Comparison of ENCODE assay signal across 8 mouse cellular contexts in genomic region chr9:40806440-40807288, GRCm38 (mm10). TPM values are rescaled to one million over a fixed set of nuclear protein-coding genes. Genes with fewer than 3 reads are reported as not detected.
DNase-seq lines count a peak whose midpoint lies in the region; ATAC-seq lines count a peak whose summit lies in the region.

No protein-coding gene starts in this region.

- ATAC-seq in forebrain, embryonic 14.5 days, result peak; percentile 21
- peak; percentile 29 for ATAC-seq in megakaryocyte progenitor cell, adult 5-6 weeks (replicated peaks; ENCODE audit: poor library complexity)

- H3K4me2 ChIP-seq in forebrain, embryonic 14.5 days (ENCODE audit: low read length), result no peak overlapping the region

- WGBS in forebrain, embryonic 14.5 days, result 23% methylated on average over 5 of the region's 5 CpGs

- no peaks in the 10 kb centered on the region for H3K27me3 ChIP-seq in forebrain, embryonic 14.5 days (replicated peaks; ENCODE audit: control insufficient read depth, insufficient read depth, low read length)

- no peak overlapping the region for H3K4me3 ChIP-seq in forebrain, embryonic 14.5 days (ENCODE audit: low read depth, low read length)

- peak; percentile 41 for DNase-seq in right cerebral cortex, postnatal 4 days
- no peak for DNase-seq in right cerebral cortex, adult 18-20 months
- peak; percentile 70 for DNase-seq in c-Kit-positive CD71-negative TER-119-negative erythroid progenitor cells, embryonic 14.5 days (ENCODE audit: low read depth)
- DNase-seq in forebrain, embryonic 14.5 days (ENCODE audit: low spot score), result peak; percentile 90
- peak; percentile 67 to 75 for DNase-seq in kidney, adult 8-10 months
- peak; percentile 60 for DNase-seq in yolk sac, embryonic 10.5 days (ENCODE audit: low spot score)
- DNase-seq in urinary bladder, adult 18-20 months (ENCODE audit: low spot score in 2 of 2), result no peak

- H3K9me3 ChIP-seq in forebrain, embryonic 14.5 days (replicated peaks; ENCODE audit: control insufficient read depth, low read length), result no peaks in the 10 kb centered on the region

- peak overlapping the region; percentile 22 for H3K27ac ChIP-seq in forebrain, embryonic 14.5 days (ENCODE audit: low read depth, low read length)

- peaks cover 49% of the 10 kb centered on the region for H3K36me3 ChIP-seq in forebrain, embryonic 14.5 days (ENCODE audit: control insufficient read depth, insufficient read depth, low read length)

- no peak overlapping the region for H3K9ac ChIP-seq in forebrain, embryonic 14.5 days (ENCODE audit: low read length)

- H3K4me1 ChIP-seq in forebrain, embryonic 14.5 days (ENCODE audit: control insufficient read depth, insufficient read depth, low read length), result peaks cover 23% of the 10 kb centered on the region

RNA-seq across cellular contexts. Expression of gene Hspa8, which starts 5.9 kb away (rescaled TPM):
- polyA plus RNA-seq in forebrain, embryonic 14.5 days (2014; fragmentation: Nextera tagmentation; extraction: Ambion mirVana), result 3,062 and 3,353 TPM in 2 replicates
- total RNA-seq in megakaryocyte progenitor cell, adult 5-6 weeks (2015), result 3,635 and 4,207 TPM in 2 replicates
- total RNA-seq in megakaryocyte progenitor cell, adult 5-6 weeks (2017), result 4,709 and 5,125 TPM in 2 replicates

Comparison
In these comparisons a context has a peak if more than half of its experiments do, and no peak if none do; other contexts are left out.
1. DNase-seq: peak in right cerebral cortex, postnatal 4 days (single experiment), c-Kit-positive CD71-negative TER-119-negative erythroid progenitor cells, embryonic 14.5 days (single experiment), forebrain, embryonic 14.5 days (single experiment), kidney, adult 8-10 months (2 of 2) and yolk sac, embryonic 10.5 days (single experiment); none in right cerebral cortex, adult 18-20 months (single experiment) and urinary bladder, adult 18-20 months (0 of 2).